8 mouse cellular contexts compared by ENCODE assay signal in the genomic region with DNA sequence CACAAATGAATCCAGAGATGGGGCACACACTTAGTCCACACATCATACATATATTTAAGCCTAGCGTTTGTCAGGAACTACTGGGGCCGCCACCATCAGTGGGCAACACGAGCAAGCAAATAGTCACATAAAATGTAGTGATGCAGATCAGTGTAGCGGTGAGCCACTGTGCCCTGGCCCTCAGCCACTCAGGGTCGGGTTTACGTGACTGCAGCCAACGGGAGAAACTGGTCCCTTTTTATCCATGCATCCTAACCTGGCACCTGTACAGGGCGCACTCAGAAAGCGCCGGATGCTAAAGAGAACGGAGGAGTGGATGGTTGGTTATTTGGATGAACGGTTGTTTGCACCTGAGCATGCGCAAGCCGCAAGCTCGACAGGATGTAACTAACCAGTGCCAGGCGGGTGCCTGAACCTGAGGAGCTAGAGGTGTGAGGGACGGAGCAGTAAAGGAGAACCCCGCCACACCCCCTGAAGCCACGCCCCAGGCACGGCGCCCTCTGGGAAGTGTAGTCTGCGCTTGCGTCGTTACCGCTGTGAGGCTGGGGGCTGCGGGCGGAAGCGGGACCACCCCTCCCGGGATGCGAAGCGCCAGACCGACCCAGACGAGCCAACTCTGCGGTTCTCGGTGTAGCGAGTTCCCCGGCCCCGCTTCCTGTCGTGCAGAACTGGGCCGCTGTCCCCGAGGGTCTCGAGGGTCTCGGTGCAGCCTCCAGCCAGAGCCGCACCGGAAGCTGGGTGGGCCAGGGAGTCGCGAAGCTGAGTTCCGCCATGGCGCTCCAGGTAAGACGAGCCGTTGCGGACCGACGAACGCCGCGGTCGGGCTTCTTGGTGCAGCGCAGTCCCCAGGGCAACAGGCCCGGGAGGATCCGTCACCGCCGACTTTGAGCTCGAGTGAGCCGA. TPM values are rescaled to one million over a fixed set of nuclear protein-coding genes. Genes with fewer than 3 reads are reported as not detected.
DNase-seq lines count a peak whose midpoint lies in the region; ATAC-seq and TF ChIP-seq lines count a peak whose summit lies in the region.

Gene Krba1, plus strand, starts transcription at position 482 of the 903 bp plus-strand sequence.

- H3K4me2 ChIP-seq in hindbrain, embryonic 16.5 days (ENCODE audit: low read length) = peak within 1 kb of the TSS; percentile 68

- TF ChIP-seq CTCF in gastrocnemius, adult 2 months (IDR thresholded peaks at IDR 0.05) = no peak

- peak; percentile 84 for ATAC-seq in common myeloid progenitor, adult 5-6 weeks (replicated peaks; ENCODE audit: low read depth, poor library complexity, severe bottlenecking)
- peak; percentile 99 for ATAC-seq in hindbrain, embryonic 16.5 days

- H3K36me3 ChIP-seq in hindbrain, embryonic 16.5 days (ENCODE audit: control insufficient read depth, insufficient read depth, low read length) = no peaks in the 10 kb centered on the region

- H3K27ac ChIP-seq in gastrocnemius, adult 2 months = peak within 1 kb of the TSS; percentile 97
- H3K27ac ChIP-seq in hindbrain, embryonic 16.5 days (ENCODE audit: low read depth, low read length) = peak within 1 kb of the TSS; percentile 82

- H3K27me3 ChIP-seq in hindbrain, embryonic 16.5 days (replicated peaks; ENCODE audit: control insufficient read depth, insufficient read depth, low read length) = no peaks in the 10 kb centered on the region

- DNase-seq in adipocyte (ENCODE audit: low spot score) = peak; percentile 72
- peak; percentile 90 for DNase-seq in gastrocnemius, adult 2 months
- DNase-seq in left cerebral cortex, adult 11 months (ENCODE audit: low spot score) = peak; percentile 72
- peak; percentile 90 for DNase-seq in lung, postnatal 36 days
- peak; percentile 87 for DNase-seq in retina, postnatal 1 day
- DNase-seq in urinary bladder, adult 2 months (ENCODE audit: low spot score) = peak; percentile 62

- 2% methylated on average over 59 of the region's 65 CpGs for WGBS in hindbrain, embryonic 16.5 days

- peak within 1 kb of the TSS; percentile 80 for H3K9ac ChIP-seq in hindbrain, embryonic 16.5 days (ENCODE audit: low read depth, low read length)

- H3K4me3 ChIP-seq in gastrocnemius, adult 2 months = peak within 1 kb of the TSS; percentile 99
- peak within 1 kb of the TSS; percentile 65 for H3K4me3 ChIP-seq in hindbrain, embryonic 16.5 days (ENCODE audit: low read length)

- intact Hi-C loops in gastrocnemius, adult 2 months (cut with DNase I) = loop anchor here (5.0 to 10.0 kb wide), 5 partner anchors 47 to 311 kb away; partner anchors contain the start of genes Lrrc61 and Zfp746

- H3K9me3 ChIP-seq in hindbrain, embryonic 16.5 days (ENCODE audit: control insufficient read depth, low read length) = no peaks in the 10 kb centered on the region

- peaks cover 17% of the 10 kb centered on the region for H3K4me1 ChIP-seq in hindbrain, embryonic 16.5 days (ENCODE audit: control insufficient read depth, insufficient read depth, low read depth, low read length)

RNA-seq across cellular contexts. Expression of gene Krba1, which starts in this region (rescaled TPM):
- 4.8 and 6.6 TPM in 2 replicates for total RNA-seq in common myeloid progenitor, adult 5-6 weeks (2017)
- total RNA-seq in gastrocnemius, adult 2 months (2021) = 10 to 100 TPM; 18.7 to 21.0 TPM
- 26.2 and 27.6 TPM in 2 replicates for polyA plus RNA-seq in hindbrain, embryonic 16.5 days (2015; fragmentation: Nextera tagmentation; extraction: Ambion mirVana)
- 21.3 and 21.9 TPM in 2 replicates for polyA plus RNA-seq in urinary bladder, adult 2 months (2012; rRNA removed)

Comparison
In these comparisons a context has a peak if more than half of its experiments do, and no peak if none do; other contexts are left out.
1. Peak in every context shown above with its lines: DNase-seq, ATAC-seq, H3K4me3 ChIP-seq and H3K27ac ChIP-seq.